Mouse (Mus musculus) cerebellum, adult 2 months (tissue): ENCODE measurements around the gene Calhm3.

Experiments
- CTCF ChIP-seq: fragments of 200-500 bp; IDR thresholded peaks from 2 replicates; pipeline ENCODE4 v1.5.1; 2011; ENCODE audit warnings: low read depth, mild to moderate bottlenecking, control low read depth, low read length, moderate library complexity, borderline replicate concordance; ENCODE audit not compliant: insufficient read depth
- POLR2A ChIP-seq: fragments of 200-500 bp; IDR thresholded peaks from 2 replicates; pipeline ENCODE4 v1.6.1; 2011; ENCODE audit warnings: low read length, control low read depth, borderline replicate concordance; ENCODE audit not compliant: insufficient read depth

GRCm38 (mm10) chr19:47163176-47163744 is 5.7 kb upstream of the Calhm3 start:
- TF ChIP-seq CTCF = no peak
- no peak for TF ChIP-seq POLR2A
